Comparison of ENCODE assay signal across 15 mouse cellular contexts in the genomic region with DNA sequence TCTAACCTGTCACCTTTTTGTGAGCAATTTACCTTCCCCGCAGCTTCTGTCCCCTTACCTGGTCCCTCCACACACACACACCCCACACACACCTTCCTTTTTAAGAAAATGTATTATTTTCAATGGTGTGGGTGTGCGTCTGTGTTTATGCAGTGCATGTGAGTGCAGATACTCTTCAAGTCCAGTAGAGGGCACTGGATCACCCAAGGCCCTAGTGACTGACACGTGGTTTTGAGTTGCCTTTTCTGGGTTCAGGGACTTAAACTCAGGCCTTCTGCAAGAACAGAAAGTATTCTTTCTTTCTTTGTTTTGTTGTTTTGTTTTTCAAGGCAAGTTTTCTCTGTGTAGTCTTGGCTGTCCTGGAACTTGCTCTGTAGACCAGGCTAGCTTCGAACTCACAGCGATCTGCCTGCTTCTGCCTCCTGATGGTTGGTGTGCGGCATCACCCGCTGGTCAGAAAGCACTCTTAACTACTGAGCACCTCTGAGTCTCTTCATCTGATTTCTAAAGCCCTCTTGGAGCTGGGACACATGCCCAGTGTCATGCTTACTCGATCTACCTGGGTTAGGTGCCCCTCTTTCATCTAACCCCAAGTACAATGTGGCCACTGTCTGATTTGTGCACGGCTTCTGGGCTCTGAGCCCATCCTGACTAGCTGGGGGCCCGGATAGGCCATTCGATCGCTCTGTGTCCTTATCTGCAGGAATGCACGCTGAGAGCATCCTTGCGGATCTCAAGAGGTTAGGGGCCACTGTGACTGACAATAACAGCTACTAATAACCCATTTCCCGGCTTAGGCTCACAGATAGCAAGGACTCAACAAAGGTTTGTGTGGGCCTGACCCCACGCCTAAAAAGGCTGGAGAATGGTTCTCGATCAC. TPM values are rescaled to one million over a fixed set of nuclear protein-coding genes. Genes with fewer than 3 reads are reported as not detected.
DNase-seq lines count a peak whose midpoint lies in the region; ATAC-seq and TF ChIP-seq lines count a peak whose summit lies in the region.
"Had no signal": no experiment of that assay in that cellular context is flagged by ENCODE, and none has a peak within 500 bp of the region (broad histone marks: within the 10 kb centered on the region; RNA-seq: fewer than 3 reads in every experiment).

No protein-coding gene starts in this region.

- no peaks in the 10 kb centered on the region for H3K27me3 ChIP-seq in forebrain, postnatal 0 days (ENCODE audit: insufficient read depth, low read length)
- no peaks in the 10 kb centered on the region for H3K27me3 ChIP-seq in forebrain, embryonic 11.5 days (ENCODE audit: control insufficient read depth, insufficient read depth, low read length)
- no peaks in the 10 kb centered on the region for H3K27me3 ChIP-seq in lung, embryonic 14.5 days (ENCODE audit: insufficient read depth, low read length)
- no peaks in the 10 kb centered on the region for H3K27me3 ChIP-seq in MEL (ENCODE audit: control insufficient read depth in 1 of 2, insufficient read depth in 2 of 2, low read length in 2 of 2)
- H3K27me3 ChIP-seq: embryonic facial prominence, embryonic 15.5 days; limb, embryonic 15.5 days had no signal

- TF ChIP-seq CTCF in forebrain, postnatal 0 days (IDR thresholded peaks at IDR 0.05; ENCODE audit: low read depth), result peak; percentile 29
- TF ChIP-seq CTCF in lung, embryonic 14.5 days (IDR thresholded peaks at IDR 0.05; ENCODE audit: low read depth), result 0 out of 2 replicates have a peak, but pooled peaks have one; percentile 17
- peak; percentile 49 to 71 (median 60) for TF ChIP-seq CTCF in MEL (IDR thresholded peaks at IDR 0.05 in 2 of 3, conservative IDR thresholded peaks at IDR 0.05 in 1 of 3; ENCODE audit: control insufficient read depth in 1 of 3, insufficient read depth in 1 of 3, low read depth in 2 of 3, low read length in 3 of 3, poor library complexity in 1 of 3, severe bottlenecking in 1 of 3)

- ATAC-seq in forebrain, postnatal 0 days, result no peak
- no peak for ATAC-seq in forebrain, embryonic 11.5 days (replicated peaks; ENCODE audit: low FRiP score)
- no peak for ATAC-seq in lung, embryonic 14.5 days (ENCODE audit: insufficient read depth)
- peak; percentile 49 for ATAC-seq in megakaryocyte progenitor cell, adult 5-6 weeks (replicated peaks; ENCODE audit: poor library complexity)
- ATAC-seq: forebrain, embryonic 14.5 days; midbrain, embryonic 16.5 days had no signal

- no peak overlapping the region for H3K4me2 ChIP-seq in forebrain, postnatal 0 days (ENCODE audit: low read depth)
- H3K4me2 ChIP-seq in forebrain, embryonic 11.5 days (ENCODE audit: low read depth, low read length, severe bottlenecking), result no peak overlapping the region
- no peak overlapping the region for H3K4me2 ChIP-seq in lung, embryonic 14.5 days
- H3K4me2 ChIP-seq: embryonic facial prominence, embryonic 15.5 days; limb, embryonic 15.5 days had no signal

- TF ChIP-seq RAD21 in MEL (IDR thresholded peaks at IDR 0.05; ENCODE audit: low read depth, low read length), result peak; percentile 1

- peak; percentile 91 to 92 for TF ChIP-seq EP300 in MEL (IDR thresholded peaks at IDR 0.05; ENCODE audit: low read depth in 1 of 2, low read length in 2 of 2)

- H3K4me1 ChIP-seq in forebrain, postnatal 0 days (ENCODE audit: insufficient read depth), result no peaks in the 10 kb centered on the region
- peaks cover 3% of the 10 kb centered on the region; the same call in 1 of the 2 replicates for H3K4me1 ChIP-seq in forebrain, embryonic 11.5 days (replicated peaks; ENCODE audit: control insufficient read depth, insufficient read depth, low read length)
- peaks cover under 1% of the 10 kb centered on the region for H3K4me1 ChIP-seq in lung, embryonic 14.5 days (ENCODE audit: insufficient read depth)
- peaks cover 6 to 39% of the 10 kb centered on the region in 2 experiments for H3K4me1 ChIP-seq in MEL (ENCODE audit: control insufficient read depth in 1 of 2, insufficient read depth in 2 of 2, low read length in 2 of 2)

- peaks cover 21% of the 10 kb centered on the region for H3K79me2 ChIP-seq in MEL (ENCODE audit: control insufficient read depth, insufficient read depth, low read length, poor library complexity)

- 92% methylated on average over 17 of the region's 17 CpGs for WGBS in forebrain, postnatal 0 days
- WGBS in forebrain, embryonic 11.5 days, result 88% methylated on average over 17 of the region's 17 CpGs
- 68% methylated on average over 17 of the region's 17 CpGs for WGBS in lung, embryonic 14.5 days

- no peak; a peak in 1 of 4 replicates for TF ChIP-seq POLR2A in MEL (IDR thresholded peaks at IDR 0.05; ENCODE audit: control insufficient read depth in 1 of 2, insufficient read depth in 1 of 2, low read depth in 1 of 2, low read length in 2 of 2, poor library complexity in 1 of 2)

- no peak for DNase-seq in forebrain, postnatal 0 days
- no peak for DNase-seq in forebrain, embryonic 11.5 days (ENCODE audit: low spot score)
- no peak for DNase-seq in lung, embryonic 14.5 days
- DNase-seq in lung, postnatal 14 days, result no peak
- peak; percentile 89 for DNase-seq in MEL (ENCODE audit: low read depth, low spot score)
- no peak for DNase-seq in right cerebral cortex, adult 18-20 months
- DNase-seq in gastrocnemius, postnatal 25 days, result no peak
- DNase-seq: adrenal gland, postnatal 10 days; cerebellum, adult 9-10 months; heart, postnatal 10 days had no signal

- no peak overlapping the region for H3K4me3 ChIP-seq in forebrain, postnatal 0 days (ENCODE audit: low read depth, low read length)
- no peak overlapping the region for H3K4me3 ChIP-seq in forebrain, embryonic 11.5 days (ENCODE audit: low read depth, low read length)
- H3K4me3 ChIP-seq in lung, embryonic 14.5 days (ENCODE audit: low read depth, low read length), result no peak overlapping the region
- peak overlapping the region; percentile 13 to 69; a peak in 3 of 4 replicates for H3K4me3 ChIP-seq in MEL (ENCODE audit: control insufficient read depth in 1 of 2, insufficient read depth in 1 of 2, low read depth in 2 of 2, low read length in 2 of 2)
- H3K4me3 ChIP-seq: embryonic facial prominence, embryonic 15.5 days; limb, embryonic 15.5 days had no signal

- no peak overlapping the region for H3K27ac ChIP-seq in forebrain, postnatal 0 days (ENCODE audit: low read depth, low read length)
- H3K27ac ChIP-seq in forebrain, embryonic 11.5 days (ENCODE audit: low read depth, low read length), result no peak overlapping the region
- H3K27ac ChIP-seq in lung, embryonic 14.5 days (ENCODE audit: low read depth), result no peak overlapping the region
- H3K27ac ChIP-seq in MEL (ENCODE audit: control insufficient read depth, low read depth, low read length), result peak overlapping the region; percentile 79
- H3K27ac ChIP-seq: embryonic facial prominence, embryonic 15.5 days; limb, embryonic 15.5 days had no signal

- no peaks in the 10 kb centered on the region for H3K9me3 ChIP-seq in forebrain, postnatal 0 days (ENCODE audit: low read length)
- H3K9me3 ChIP-seq in forebrain, embryonic 11.5 days (ENCODE audit: control insufficient read depth, low read length), result no peaks in the 10 kb centered on the region
- no peaks in the 10 kb centered on the region for H3K9me3 ChIP-seq in lung, embryonic 14.5 days (ENCODE audit: low read depth, low read length)
- no peaks in the 10 kb centered on the region for H3K9me3 ChIP-seq in MEL (replicated peaks; ENCODE audit: insufficient read depth, low read length)
- H3K9me3 ChIP-seq: embryonic facial prominence, embryonic 15.5 days; limb, embryonic 15.5 days had no signal

- H3K36me3 ChIP-seq in forebrain, postnatal 0 days (ENCODE audit: insufficient read depth), result no peaks in the 10 kb centered on the region
- no peaks in the 10 kb centered on the region for H3K36me3 ChIP-seq in forebrain, embryonic 11.5 days (ENCODE audit: control insufficient read depth, insufficient read depth, low read length)
- no peaks in the 10 kb centered on the region for H3K36me3 ChIP-seq in lung, embryonic 14.5 days (ENCODE audit: insufficient read depth)
- H3K36me3 ChIP-seq in MEL (ENCODE audit: control insufficient read depth in 1 of 2, insufficient read depth in 2 of 2, low read length in 2 of 2), result peaks cover 0 to 23% of the 10 kb centered on the region in 2 experiments; a peak in 2 of 4 replicates
- H3K36me3 ChIP-seq: embryonic facial prominence, embryonic 15.5 days; limb, embryonic 15.5 days had no signal

- H3K9ac ChIP-seq in forebrain, postnatal 0 days, result no peak overlapping the region
- no peak overlapping the region for H3K9ac ChIP-seq in forebrain, embryonic 11.5 days (ENCODE audit: low read length)
- H3K9ac ChIP-seq in lung, embryonic 14.5 days, result no peak overlapping the region
- peak overlapping the region; percentile 51 for H3K9ac ChIP-seq in MEL (ENCODE audit: control insufficient read depth, low read depth, low read length, poor library complexity, severe bottlenecking)
- H3K9ac ChIP-seq: embryonic facial prominence, embryonic 15.5 days; limb, embryonic 15.5 days had no signal

TF ChIP-seq in MEL, 35 proteins besides CTCF, POLR2A, EP300 and RAD21 (continues in another document):
- TF ChIP-seq JUND (IDR thresholded peaks at IDR 0.05; ENCODE audit: low read depth, low read length) (no peak), POLR2AphosphoS5 (IDR thresholded peaks at IDR 0.05; ENCODE audit: borderline replicate concordance, low read depth, low read length) (no peak), ETS1 (IDR thresholded peaks at IDR 0.05; ENCODE audit: low read depth, low read length) (peak; percentile 51; the same call in 1 of the 2 replicates), CHD2 (IDR thresholded peaks at IDR 0.05; ENCODE audit: low read length) (no peak), TAL1 (IDR thresholded peaks at IDR 0.05; ENCODE audit: low read length) (peak; percentile 89), CHD1 (IDR thresholded peaks at IDR 0.05; ENCODE audit: low read depth, low read length) (no peak), TBP (IDR thresholded peaks at IDR 0.05; ENCODE audit: low read depth, low read length) (peak; percentile 49; the same call in 1 of the 2 replicates), MYC (IDR thresholded peaks at IDR 0.05; ENCODE audit: low read depth, low read length) (peak; percentile 90), RCOR1 (IDR thresholded peaks at IDR 0.05; ENCODE audit: low read depth, low read length) (peak; percentile 64; the same call in 1 of the 2 replicates), USF1 (IDR thresholded peaks at IDR 0.05; ENCODE audit: low read depth, low read length) (peak; percentile 64)

RNA-seq across cellular contexts. Expression of a gene that starts 3.2 kb away (rescaled TPM):
- total RNA-seq in forebrain, postnatal 0 days (2014; rRNA removed), result 139 and 204 TPM in 2 replicates
- 126 and 192 TPM in 2 replicates for polyA plus RNA-seq in forebrain, postnatal 0 days (2015; fragmentation: Nextera tagmentation; extraction: Ambion mirVana)
- polyA plus RNA-seq in forebrain, embryonic 11.5 days (2014; fragmentation: Nextera tagmentation; extraction: Ambion mirVana), result 30.5 and 32.1 TPM in 2 replicates
- 22.8 and 26.5 TPM in 2 replicates for polyA plus RNA-seq in lung, embryonic 14.5 days (2014; fragmentation: Nextera tagmentation; extraction: Ambion mirVana)
- 17.0 and 20.8 TPM in 2 replicates for total RNA-seq in MEL (2012; rRNA removed)
- polyA plus RNA-seq in MEL (2012; ENCODE audit: insufficient read depth in 1 of 2, insufficient read length in 2 of 2, low read depth in 1 of 2, low replicate concordance in 2 of 2, missing spikeins in 1 of 2), result 10 to 100 TPM in 1 of 2 experiments, not detected in 1; 71.8 TPM
- 36.5 and 37.5 TPM in 2 replicates for total RNA-seq in megakaryocyte progenitor cell, adult 5-6 weeks (2015)
- total RNA-seq in megakaryocyte progenitor cell, adult 5-6 weeks (2017), result 9.5 TPM in 2 replicates
- 10 to 100 TPM; 10.0 to 12.9 TPM for total RNA-seq in gastrocnemius, postnatal 25 days (2021)

Comparison
In these comparisons a context has a peak if more than half of its experiments do, and no peak if none do; other contexts are left out.
1. H3K4me3 ChIP-seq: peak in MEL (2 of 2); none in forebrain, postnatal 0 days (single experiment), forebrain, embryonic 11.5 days (single experiment) and lung, embryonic 14.5 days (single experiment).
2. Peak in every context shown above with its lines, with median percentiles within 50 percentile points of each other: CTCF ChIP-seq.